Mouse (Mus musculus): ENCODE results near the gene Crb3.

DNA sequence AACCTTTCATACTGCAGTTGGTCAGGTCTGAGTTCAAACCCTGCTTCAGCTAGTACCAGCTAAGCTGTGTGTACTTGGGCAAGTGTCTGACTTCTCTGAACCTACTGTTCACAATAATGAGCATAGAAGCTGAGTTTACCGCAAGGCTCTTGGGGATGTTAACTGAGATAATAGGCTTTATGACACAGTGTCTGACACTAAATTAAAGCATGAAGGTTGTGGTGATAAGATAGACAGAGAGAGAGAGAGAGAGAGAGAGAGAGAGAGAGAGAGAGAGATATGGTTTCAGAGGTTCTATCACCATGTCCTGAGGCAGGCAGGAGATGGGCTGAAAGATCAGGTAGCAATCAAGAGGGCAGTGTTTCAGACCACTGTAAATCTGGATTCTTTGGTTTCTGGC is 51.1 kb downstream of the Crb3 start:
- no peak for TF ChIP-seq CTCF (IDR thresholded peaks at IDR 0.05; ENCODE audit: low read depth)
- no peak for TF ChIP-seq EP300 (IDR thresholded peaks at IDR 0.05; ENCODE audit: low read depth)

Measured in liver, postnatal 0 days (tissue).